Mouse (Mus musculus) granulocyte monocyte progenitor cell, adult 5-6 weeks (primary cell): ENCODE results near the gene Scube1. TPM values are rescaled to one million over a fixed set of nuclear protein-coding genes. Genes with fewer than 3 reads are reported as not detected.
A peak's percentile ranks its signal among the peaks of the same experiment; 100 is the strongest.

Source experiments
- ATAC-seq: replicated peaks from 2 replicates; pipeline ENCODE4 v1.8.0; 2016; ENCODE audit warnings: mild to moderate bottlenecking, moderate TSS enrichment, inconsistent platforms; ENCODE audit not compliant: poor library complexity, severe bottlenecking
- total RNA-seq, 2 experiments: library from RNA; stranded (forward) in 1 of 2; stranded (reverse) in 1 of 2; fragments of 200-712, 200-1000 nt in 1 of 2; fragments of >200 nt in 1 of 2; fragmentation: Nextera tagmentation in 1 of 2; gene quantifications; 2 replicates each; pipeline ENCODE4 v1.2.3; 2014 to 2017

The Scube1 gene
- total RNA-seq, 2 experiments from 2014 or later: not detected

DNA sequence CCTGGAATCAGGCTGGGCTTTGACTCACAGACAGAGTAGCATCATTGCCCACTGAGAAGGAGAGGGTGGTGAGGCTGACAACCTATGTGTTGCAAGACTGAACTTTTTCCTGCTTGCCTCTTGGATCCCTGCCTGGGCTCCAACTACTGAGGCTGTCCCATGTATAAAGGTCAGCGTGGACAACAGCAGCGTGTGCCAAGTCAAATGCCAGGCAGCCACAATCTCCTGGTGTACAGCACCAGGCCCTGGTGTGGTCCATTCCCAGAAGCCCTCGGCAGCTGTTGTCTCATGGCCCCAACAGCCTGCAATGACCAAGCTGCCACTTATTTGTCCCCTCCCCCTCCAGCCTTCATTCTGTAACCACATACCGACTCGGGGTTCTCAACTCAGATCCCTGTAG lies 153.2 kb downstream of the Scube1 start:
- no peak for ATAC-seq

DNA sequence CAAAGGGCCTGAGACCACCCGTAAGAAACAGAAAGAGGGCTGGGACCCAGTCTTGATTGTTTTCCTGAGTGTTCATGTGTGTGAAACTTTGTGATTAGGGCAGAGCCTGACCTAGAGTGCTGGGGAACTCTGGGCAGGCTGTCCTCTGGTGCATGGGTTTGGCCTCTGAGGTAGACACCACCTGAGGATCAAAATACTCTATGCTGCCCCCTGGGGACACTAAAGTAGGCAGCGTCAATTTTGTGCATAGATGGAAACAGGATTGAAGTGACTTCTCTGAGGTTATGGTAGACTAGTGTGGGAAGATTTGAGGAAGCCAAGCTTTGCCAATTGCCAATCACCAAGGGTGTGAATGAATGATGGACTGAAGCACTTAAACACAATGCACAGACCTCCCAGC lies 154.2 kb downstream of the Scube1 start:
- peak; percentile 39 for ATAC-seq

DNA sequence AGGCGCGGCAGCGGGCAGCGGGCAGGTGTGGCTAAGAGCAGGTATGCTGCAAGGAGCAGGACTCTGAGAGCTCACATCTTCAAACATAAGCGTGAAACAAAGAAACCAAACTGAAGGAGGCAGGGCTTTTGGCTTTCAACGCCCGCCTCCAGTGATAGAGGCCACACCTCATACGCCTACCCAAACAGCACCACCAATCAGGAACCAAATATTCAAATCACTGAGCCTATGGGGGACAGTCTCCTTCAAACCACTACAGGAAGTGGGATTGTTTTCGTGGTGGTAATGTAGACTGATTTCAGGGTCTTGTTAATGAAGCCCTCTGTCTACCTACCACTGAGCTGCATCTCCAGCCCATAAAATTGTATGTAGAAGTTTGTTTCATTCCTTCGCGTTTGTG lies 155.1 kb downstream of the Scube1 start:
- ATAC-seq: peak; percentile 69

DNA sequence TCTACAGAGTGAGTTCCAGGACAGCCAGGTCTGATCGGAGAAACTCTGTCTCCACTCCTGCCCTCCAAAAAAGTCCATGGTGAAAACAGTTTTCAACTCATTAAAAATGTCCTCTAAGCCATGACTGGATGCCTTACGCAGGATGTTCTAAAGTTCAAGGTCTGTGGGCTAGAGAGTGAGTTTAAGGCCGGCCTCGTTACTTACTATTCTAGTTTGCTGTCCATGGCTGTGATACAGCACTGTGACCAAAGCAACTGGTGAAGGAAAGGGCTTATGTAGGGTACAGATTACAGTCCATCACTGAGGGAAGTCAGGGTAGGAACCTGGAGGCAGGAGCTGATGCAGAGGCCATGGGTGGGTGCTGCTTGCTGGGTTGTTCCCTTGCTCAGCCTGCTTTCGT lies 156.3 kb downstream of the Scube1 start:
- ATAC-seq: no peak

DNA sequence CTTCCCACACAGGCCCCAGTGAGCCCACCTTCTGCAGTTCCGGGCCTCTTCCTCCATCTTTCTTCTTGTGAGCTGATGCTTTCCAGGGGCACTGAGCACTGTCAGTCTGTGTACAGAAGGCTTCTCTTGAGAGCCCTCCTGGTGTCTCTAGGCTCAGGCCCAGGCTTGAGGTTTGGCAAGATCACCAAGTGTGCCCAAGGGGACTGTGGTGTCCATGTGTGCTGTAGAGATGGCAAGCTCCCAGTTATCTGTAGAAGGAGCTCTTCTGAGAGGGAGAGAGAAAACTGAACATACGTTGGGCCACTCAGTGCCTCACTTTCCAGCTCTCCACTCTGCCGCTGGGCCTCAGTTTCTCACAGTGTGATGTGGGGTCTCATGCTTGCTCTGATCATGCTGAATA lies 157.1 kb downstream of the Scube1 start:
- no peak for ATAC-seq

DNA sequence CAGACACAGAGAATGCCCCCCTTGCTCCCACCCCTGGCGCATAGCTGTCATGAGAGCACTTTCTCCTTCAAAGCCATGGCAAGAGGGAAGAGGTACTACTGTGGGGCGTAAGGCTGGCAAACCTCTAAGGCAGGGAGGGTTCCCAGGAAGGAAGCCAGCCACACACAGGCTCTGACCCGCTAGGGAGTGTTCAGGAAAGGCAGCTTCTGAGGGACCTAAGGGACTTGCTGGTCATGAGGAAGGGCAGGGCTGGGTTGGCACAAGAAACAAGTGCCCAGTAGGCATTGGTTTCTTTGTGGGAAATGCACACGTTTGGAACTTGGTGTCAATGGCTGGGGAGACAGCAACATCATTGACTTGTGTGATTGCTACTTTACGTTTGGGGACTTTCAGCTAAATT lies 158.8 kb downstream of the Scube1 start:
- ATAC-seq: no peak

DNA sequence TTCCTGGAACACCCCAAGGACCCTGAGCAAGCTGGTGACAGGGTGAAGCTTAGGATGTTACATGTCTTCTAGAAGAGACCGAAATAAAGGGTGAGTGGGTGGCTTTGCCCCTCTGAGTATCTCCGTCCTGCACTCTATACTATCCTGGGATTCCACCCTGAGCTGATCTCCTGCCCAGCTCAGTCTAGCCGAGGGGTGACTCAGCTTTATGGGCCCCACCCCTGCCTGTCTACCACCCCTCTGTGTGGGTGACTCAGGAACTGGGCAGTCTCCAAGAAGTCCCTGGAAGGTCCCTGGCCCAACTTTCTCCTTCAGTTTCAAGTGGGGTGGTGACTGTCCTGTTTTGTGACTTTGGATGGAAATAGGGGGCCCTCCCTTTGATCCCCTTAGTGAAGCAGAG lies 159.4 kb downstream of the Scube1 start:
- ATAC-seq: no peak

DNA sequence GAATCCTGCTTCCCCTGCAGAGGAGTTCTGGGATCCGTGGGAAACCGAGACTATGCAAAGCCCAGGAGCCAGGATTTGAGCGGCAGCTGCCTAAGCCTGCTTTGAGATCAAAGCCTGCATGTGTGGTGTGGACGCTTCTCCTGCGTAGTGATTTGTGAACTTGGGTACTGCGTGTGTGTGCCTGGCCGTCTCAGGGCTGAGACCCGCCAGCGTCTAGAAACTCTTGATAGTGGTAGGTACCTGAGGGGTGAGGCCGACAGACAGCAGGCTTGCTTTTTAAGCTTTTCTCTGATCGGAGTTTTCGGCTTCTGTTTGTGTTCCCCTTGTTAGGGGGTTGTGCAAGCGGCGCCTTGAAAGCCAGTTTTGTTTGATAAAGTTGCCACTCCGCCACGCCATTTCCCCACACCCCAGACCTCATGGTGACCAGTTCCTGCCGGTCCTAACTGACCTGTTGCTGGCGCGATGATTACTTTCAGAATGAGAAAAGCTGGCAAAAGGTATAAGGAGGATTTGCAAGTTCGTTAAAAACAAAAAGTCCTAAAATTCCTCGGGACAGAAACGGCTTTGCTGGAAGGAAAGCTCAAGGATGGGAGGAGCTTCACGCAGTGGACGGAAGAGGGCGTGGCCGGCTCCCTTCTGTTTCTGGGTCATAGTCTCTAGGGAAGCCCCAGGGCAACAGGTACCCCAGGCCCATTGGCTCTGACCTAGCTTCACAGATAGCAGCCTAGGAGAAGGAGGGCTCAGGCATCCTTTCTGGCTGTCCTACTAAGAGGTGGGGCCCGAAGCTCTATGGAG lies 160.8 kb downstream of the Scube1 start:
- ATAC-seq: peak; percentile 38

DNA sequence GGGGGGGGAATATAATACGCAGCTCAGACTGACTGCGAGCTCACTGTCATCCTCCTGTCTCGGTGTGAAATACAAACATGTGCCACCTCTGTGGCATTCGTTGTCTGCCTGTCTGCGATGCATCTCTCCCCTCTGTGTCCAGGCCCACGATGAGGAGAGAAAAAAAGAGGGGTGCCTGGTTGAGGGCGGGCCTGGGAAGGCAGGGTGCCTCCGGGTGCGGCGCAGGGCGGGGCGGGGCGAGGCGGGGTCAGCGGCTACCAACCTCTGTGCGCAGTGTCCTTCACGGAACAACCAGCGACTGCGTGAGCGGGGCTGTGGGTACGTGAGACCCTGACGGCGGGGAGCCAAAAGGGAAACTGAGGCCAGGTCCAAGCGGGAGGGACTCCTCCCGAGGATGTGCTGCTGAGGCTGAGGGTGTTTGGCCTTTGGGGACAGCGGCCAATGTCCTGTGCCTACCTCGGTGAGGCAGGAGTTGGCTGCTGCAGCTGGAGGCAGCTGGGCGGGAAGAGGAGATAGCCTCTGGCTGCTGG lies 161.4 kb downstream of the Scube1 start, which contains the start of the genes Tspo and Mcat:
Gene Tspo, plus strand, starts transcription at position 266 of the 530 bp plus-strand sequence.
Gene Mcat, minus strand, starts transcription at position 461 of the 530 bp plus-strand sequence.
- ATAC-seq: peak; percentile 60

DNA sequence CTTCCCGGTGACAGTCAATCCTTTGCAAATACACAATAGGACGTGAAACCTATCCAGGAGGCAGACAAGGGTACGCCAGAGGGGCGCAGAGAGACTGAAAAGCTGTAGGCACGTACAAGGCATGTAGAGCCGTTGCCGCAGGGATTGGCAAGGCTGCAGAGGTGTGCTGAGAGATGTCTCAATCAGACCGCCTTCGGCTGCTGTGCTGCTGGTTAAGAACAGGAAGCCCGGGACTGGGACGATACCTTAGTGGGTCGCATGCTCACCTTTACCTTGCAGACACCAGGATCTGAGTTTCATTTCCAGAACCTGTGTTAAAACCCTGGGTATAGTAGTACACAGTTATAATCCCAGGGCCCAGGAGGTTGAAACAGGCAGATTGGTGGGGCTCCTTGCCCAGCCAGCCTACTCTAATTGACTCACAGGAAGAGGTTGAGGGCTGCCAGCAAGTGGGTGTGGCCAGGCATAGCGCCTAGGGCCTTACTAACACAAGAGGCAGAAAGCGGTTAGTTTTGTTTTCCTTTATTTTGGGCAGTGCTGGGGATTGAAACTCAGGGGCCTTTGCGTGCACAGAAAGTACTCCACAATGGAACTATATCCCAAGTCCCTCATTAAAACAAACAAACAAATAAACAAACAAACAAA lies 162.1 kb downstream of the Scube1 start:
- ATAC-seq: peak; percentile 61

DNA sequence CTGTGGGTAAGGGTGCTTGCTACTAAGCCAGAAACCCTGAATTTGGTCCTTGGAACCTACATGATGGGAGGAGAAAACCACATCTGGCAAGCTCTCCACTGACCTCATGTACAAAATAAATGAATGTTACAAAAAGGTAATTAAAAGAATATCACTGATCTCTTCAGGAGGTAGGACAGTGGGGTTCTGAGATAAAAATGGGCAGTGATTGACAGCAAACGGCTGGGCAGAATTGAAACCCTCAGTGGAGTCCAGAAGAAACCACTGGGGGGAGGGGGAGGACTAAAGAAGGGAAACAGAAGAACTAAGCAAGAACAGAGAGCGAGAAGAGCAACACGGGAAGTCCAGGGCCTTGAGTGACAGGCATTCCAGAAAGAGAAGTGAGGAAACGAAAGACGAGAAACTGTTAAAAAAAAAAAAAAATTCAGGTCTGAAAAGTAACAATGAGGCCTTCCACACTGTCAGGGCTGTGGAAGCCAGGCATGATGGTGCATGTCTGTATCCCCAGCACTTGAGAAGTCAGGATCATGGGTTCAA lies 163.8 kb downstream of the Scube1 start:
- ATAC-seq: peak; percentile 43

DNA sequence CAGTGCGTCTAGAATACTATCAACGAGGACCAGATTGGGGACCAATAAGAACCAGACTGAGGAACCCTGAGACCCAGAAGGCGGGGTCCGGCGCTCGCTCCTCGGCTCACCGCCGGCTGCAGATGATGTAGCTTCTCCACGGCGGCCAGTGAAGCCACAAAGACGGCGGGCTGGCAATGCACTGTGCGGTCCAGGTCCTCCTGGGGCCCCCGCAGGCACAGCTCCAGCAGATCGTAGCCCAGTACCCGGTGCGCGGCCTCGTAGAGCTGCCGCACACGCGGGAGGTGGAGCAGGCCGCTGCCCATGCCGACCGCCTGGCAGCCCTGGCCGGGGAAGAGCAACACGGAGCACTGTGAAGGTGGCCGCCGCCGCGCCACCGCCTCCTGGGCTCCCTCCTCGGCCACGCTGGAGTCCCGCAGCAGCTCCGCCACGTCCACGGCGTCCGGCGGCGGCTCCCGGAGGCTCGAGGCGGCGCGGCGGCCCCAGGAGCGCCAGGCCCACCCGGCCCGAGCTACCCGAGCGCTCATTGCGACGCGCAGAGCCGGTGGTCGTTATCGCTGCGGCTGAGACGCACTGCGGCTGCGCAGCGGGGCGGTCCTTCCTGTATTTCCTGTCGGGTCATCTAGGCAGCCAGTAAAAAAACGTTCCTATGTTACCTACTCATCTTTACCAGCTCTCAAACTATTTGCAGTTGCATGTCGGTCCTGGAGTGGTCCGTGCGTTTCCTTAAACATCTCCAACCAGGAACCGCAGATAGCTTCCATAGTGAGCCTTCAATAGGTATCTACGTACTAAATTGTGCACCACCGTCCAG lies 169.5 kb downstream of the Scube1 start:
- peak; percentile 86 for ATAC-seq

Other genes with a start within 250 kb of the Scube1 start
- 5.3 and 9.0 TPM in 2 replicates for gene Ttll1, start 214.1 kb downstream of the Scube1 start, total RNA-seq (2014; fragmentation: Nextera tagmentation)
- 2.8 and 4.6 TPM in 2 replicates for gene Ttll1, start 214.1 kb downstream of the Scube1 start, total RNA-seq (2017)
- gene Bik, start 198.2 kb downstream of the Scube1 start, total RNA-seq (2014; fragmentation: Nextera tagmentation): not detected in 2 replicates
- not detected in 2 replicates for gene Bik, start 198.2 kb downstream of the Scube1 start, total RNA-seq (2017)
- gene Tspo, start 161.4 kb downstream of the Scube1 start, total RNA-seq (2014; fragmentation: Nextera tagmentation): 204 and 312 TPM in 2 replicates
- gene Tspo, start 161.4 kb downstream of the Scube1 start, total RNA-seq (2017): 119 and 155 TPM in 2 replicates
- 10.8 and 15.3 TPM in 2 replicates for gene Mcat, start 161.2 kb downstream of the Scube1 start, total RNA-seq (2014; fragmentation: Nextera tagmentation)
- 14.8 and 21.1 TPM in 2 replicates for gene Mcat, start 161.2 kb downstream of the Scube1 start, total RNA-seq (2017)
- 15.1 and 23.6 TPM in 2 replicates for gene Ttll12, start 129.9 kb downstream of the Scube1 start, total RNA-seq (2014; fragmentation: Nextera tagmentation)
- 9.7 and 10.1 TPM in 2 replicates for gene Ttll12, start 129.9 kb downstream of the Scube1 start, total RNA-seq (2017)
- not detected in 2 replicates for gene Mpped1, start 54.4 kb upstream of the Scube1 start, total RNA-seq (2014; fragmentation: Nextera tagmentation)
- not detected in 2 replicates for gene Mpped1, start 54.4 kb upstream of the Scube1 start, total RNA-seq (2017)